In the genomic region with DNA sequence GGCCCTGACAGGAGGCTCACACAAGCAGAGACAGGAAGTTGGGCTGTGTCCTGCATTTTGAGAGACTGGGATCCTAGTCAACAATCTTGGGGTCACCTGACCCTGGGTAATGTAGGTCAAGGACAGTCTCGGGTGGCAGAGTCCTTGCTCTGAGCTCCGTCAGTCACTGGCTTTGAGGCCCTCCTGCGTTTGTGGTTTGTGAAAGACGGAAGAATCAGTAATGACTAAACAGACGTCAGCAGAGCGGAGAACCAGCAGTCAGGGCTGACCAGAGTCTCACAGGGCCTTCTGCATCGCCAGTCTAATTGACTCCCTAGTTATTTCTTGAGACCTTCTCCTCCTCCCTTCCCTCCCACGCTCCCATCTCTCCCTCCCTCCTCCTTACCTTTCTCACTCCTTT, we compare ENCODE assay signal across 15 mouse cellular contexts.
"Had no signal": no experiment of that assay in that cellular context is flagged by ENCODE, and none has a peak within 500 bp of the region (broad histone marks: within the 10 kb centered on the region; RNA-seq: fewer than 3 reads in every experiment).

No protein-coding gene starts in this region.

- ATAC-seq: lung, postnatal 0 days; midbrain, embryonic 16.5 days had no signal

- DNase-seq: kidney, adult 8-10 months; kidney, postnatal 25 days; lung, adult 2 months; lung, postnatal 36 days; right cerebral cortex, postnatal 14 days; thymus, adult 18-20 months; thymus, postnatal 14 days had no signal

- H3K27me3 ChIP-seq: neural tube, embryonic 13.5 days had no signal

- H3K4me2 ChIP-seq: midbrain, embryonic 11.5 days; neural tube, embryonic 13.5 days had no signal

- H3K4me3 ChIP-seq: left cerebral cortex, adult 2 months; limb, embryonic 10.5 days; megakaryocyte, embryonic 14.5 days; neural tube, embryonic 13.5 days had no signal

- H3K9me3 ChIP-seq: limb, embryonic 10.5 days had no signal

- H3K9ac ChIP-seq: liver, embryonic 14.5 days; neural tube, embryonic 13.5 days had no signal

- H3K36me3 ChIP-seq: limb, embryonic 10.5 days; neural tube, embryonic 13.5 days had no signal

- H3K27ac ChIP-seq: left cerebral cortex, adult 2 months; limb, embryonic 10.5 days; liver, embryonic 14.5 days; neural tube, embryonic 13.5 days had no signal
